In the genomic region with DNA sequence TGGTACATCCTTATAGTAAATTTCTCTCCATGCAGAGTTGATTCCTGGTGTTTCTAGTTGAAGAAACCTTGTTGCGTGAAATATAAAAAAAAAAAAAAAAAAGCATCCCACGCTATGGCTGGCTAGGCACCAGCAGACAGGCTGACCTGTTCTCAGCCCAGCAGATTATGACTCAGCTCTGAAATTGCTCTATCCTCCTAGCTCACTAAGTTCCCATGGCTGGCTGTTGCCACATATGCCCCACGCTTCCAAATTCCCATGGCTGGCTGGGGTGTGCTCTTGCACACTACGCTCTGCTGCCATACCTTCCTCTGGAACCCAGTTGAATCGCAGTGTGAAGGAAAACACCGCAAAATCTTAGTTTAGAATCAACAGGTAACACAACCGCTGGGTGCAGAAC, we compare ENCODE assay signal across 18 mouse cellular contexts.
"Had no signal": no experiment of that assay in that cellular context is flagged by ENCODE, and none has a peak within 500 bp of the region (broad histone marks: within the 10 kb centered on the region; RNA-seq: fewer than 3 reads in every experiment).

No protein-coding gene starts in this region.

- H3K27ac ChIP-seq: lung, embryonic 15.5 days; macrophage; midbrain, embryonic 13.5 days; midbrain, embryonic 15.5 days; neural tube, embryonic 13.5 days; neural tube, embryonic 15.5 days; stomach, embryonic 15.5 days; stomach, postnatal 0 days had no signal

- H3K4me1 ChIP-seq: lung, embryonic 15.5 days; megakaryocyte, embryonic 14.5 days; midbrain, embryonic 13.5 days; midbrain, embryonic 15.5 days; neural tube, embryonic 13.5 days; neural tube, embryonic 15.5 days; stomach, embryonic 15.5 days had no signal

- H3K9ac ChIP-seq: liver, postnatal 0 days; lung, embryonic 15.5 days; midbrain, embryonic 13.5 days; midbrain, embryonic 15.5 days; neural tube, embryonic 13.5 days; neural tube, embryonic 15.5 days; stomach, embryonic 15.5 days had no signal

- H3K4me2 ChIP-seq: lung, embryonic 15.5 days; midbrain, embryonic 11.5 days; midbrain, embryonic 13.5 days; midbrain, embryonic 15.5 days; neural tube, embryonic 13.5 days; neural tube, embryonic 15.5 days; stomach, embryonic 15.5 days had no signal

- H3K36me3 ChIP-seq: lung, embryonic 15.5 days; midbrain, embryonic 13.5 days; midbrain, embryonic 15.5 days; neural tube, embryonic 13.5 days; neural tube, embryonic 15.5 days; stomach, embryonic 15.5 days had no signal

- H3K27me3 ChIP-seq: lung, embryonic 15.5 days; midbrain, embryonic 15.5 days; neural tube, embryonic 13.5 days; neural tube, embryonic 15.5 days; stomach, embryonic 15.5 days had no signal

- DNase-seq: liver, postnatal 0 days; lung, adult 2 months; lung, postnatal 14 days; lung, postnatal 36 days; right cerebral cortex, postnatal 14 days; thymus, adult 2 months; thymus, postnatal 36 days had no signal

- H3K4me3 ChIP-seq: lung, embryonic 15.5 days; megakaryocyte, embryonic 14.5 days; midbrain, embryonic 13.5 days; midbrain, embryonic 15.5 days; neural tube, embryonic 13.5 days; neural tube, embryonic 15.5 days; stomach, embryonic 15.5 days had no signal

- ATAC-seq: liver, postnatal 0 days; lung, postnatal 0 days; midbrain, embryonic 13.5 days; midbrain, embryonic 15.5 days had no signal

- H3K9me3 ChIP-seq: lung, embryonic 15.5 days; midbrain, embryonic 13.5 days; midbrain, embryonic 15.5 days; neural tube, embryonic 13.5 days; neural tube, embryonic 15.5 days; stomach, embryonic 15.5 days had no signal
